Mouse (Mus musculus): Measurements from ENCODE around the gene Med22.
A peak's percentile ranks its signal among the peaks of the same experiment; 100 is the strongest.

The Med22 gene

GRCm38 (mm10) chr2:26910124-26910993, at the start of gene Med22, which contains the start of gene Rpl7a:
TSS of gene Med22 (minus strand) at chr2:26910677.
TSS of gene Rpl7a (plus strand) at chr2:26910764.
- DNase-seq (ENCODE audit: low read depth, low spot score): peak; percentile 100

- no peak for DNase-seq (ENCODE audit: low read depth, low spot score)
Measured at GRCm38 (mm10) chr2:26957488-26957859, 47.0 kb upstream of the Med22 start.

GRCm38 (mm10) chr2:26956811-26957487, 46.5 kb upstream of the Med22 start:
- DNase-seq (ENCODE audit: low read depth, low spot score): no peak

GRCm38 (mm10) chr2:26954735-26955395, 44.4 kb upstream of the Med22 start:
- no peak for DNase-seq (ENCODE audit: low read depth, low spot score)

GRCm38 (mm10) chr2:26952866-26953265, 42.4 kb upstream of the Med22 start:
- DNase-seq (ENCODE audit: low read depth, low spot score): no peak

GRCm38 (mm10) chr2:26952193-26952592, 41.7 kb upstream of the Med22 start:
- DNase-seq (ENCODE audit: low read depth, low spot score): no peak

- DNase-seq (ENCODE audit: low read depth, low spot score): no peak
Measured at GRCm38 (mm10) chr2:26951346-26951905, 40.9 kb upstream of the Med22 start.

GRCm38 (mm10) chr2:26950411-26950810, 39.9 kb upstream of the Med22 start:
- no peak for DNase-seq (ENCODE audit: low read depth, low spot score)

GRCm38 (mm10) chr2:26943253-26943652, 32.8 kb upstream of the Med22 start:
- no peak for DNase-seq (ENCODE audit: low read depth, low spot score)

GRCm38 (mm10) chr2:26941539-26941938, 31.1 kb upstream of the Med22 start:
- DNase-seq (ENCODE audit: low read depth, low spot score): no peak

GRCm38 (mm10) chr2:26936425-26936824, 25.9 kb upstream of the Med22 start:
- no peak for DNase-seq (ENCODE audit: low read depth, low spot score)

- DNase-seq (ENCODE audit: low read depth, low spot score): no peak
Measured at GRCm38 (mm10) chr2:26935286-26935685, 24.8 kb upstream of the Med22 start.

- peak; percentile 91 for DNase-seq (ENCODE audit: low read depth, low spot score)
Measured at GRCm38 (mm10) chr2:26933304-26934055, 23.0 kb upstream of the Med22 start, which contains the start of the genes Surf4 and Stkld1. TSS of gene Surf4 (minus strand) at chr2:26933928. TSS of gene Stkld1 (plus strand) at chr2:26934047.

GRCm38 (mm10) chr2:26932473-26933303, 22.2 kb upstream of the Med22 start:
- no peak for DNase-seq (ENCODE audit: low read depth, low spot score)

GRCm38 (mm10) chr2:26930390-26930789, 19.9 kb upstream of the Med22 start:
- peak; percentile 60 for DNase-seq (ENCODE audit: low read depth, low spot score)

GRCm38 (mm10) chr2:26927745-26928476, 17.4 kb upstream of the Med22 start:
- no peak for DNase-seq (ENCODE audit: low read depth, low spot score)

- DNase-seq (ENCODE audit: low read depth, low spot score): no peak
Measured at GRCm38 (mm10) chr2:26921784-26922183, 11.3 kb upstream of the Med22 start.

- DNase-seq (ENCODE audit: low read depth, low spot score): no peak
Measured at GRCm38 (mm10) chr2:26920190-26920855, 9.8 kb upstream of the Med22 start.

- no peak for DNase-seq (ENCODE audit: low read depth, low spot score)
Measured at GRCm38 (mm10) chr2:26919684-26920083, 9.2 kb upstream of the Med22 start.

All from skeletal muscle tissue, adult 2 months (tissue).